Mouse (Mus musculus) lung, postnatal 25 days (tissue): ENCODE results near the gene 1700018B08Rik.

ENCODE experiments used
- DNase-seq: peaks from one replicate; pipeline ENCODE4 v3.0.0; 2022; ENCODE audit warnings: low spot score

The 1700018B08Rik gene

DNA sequence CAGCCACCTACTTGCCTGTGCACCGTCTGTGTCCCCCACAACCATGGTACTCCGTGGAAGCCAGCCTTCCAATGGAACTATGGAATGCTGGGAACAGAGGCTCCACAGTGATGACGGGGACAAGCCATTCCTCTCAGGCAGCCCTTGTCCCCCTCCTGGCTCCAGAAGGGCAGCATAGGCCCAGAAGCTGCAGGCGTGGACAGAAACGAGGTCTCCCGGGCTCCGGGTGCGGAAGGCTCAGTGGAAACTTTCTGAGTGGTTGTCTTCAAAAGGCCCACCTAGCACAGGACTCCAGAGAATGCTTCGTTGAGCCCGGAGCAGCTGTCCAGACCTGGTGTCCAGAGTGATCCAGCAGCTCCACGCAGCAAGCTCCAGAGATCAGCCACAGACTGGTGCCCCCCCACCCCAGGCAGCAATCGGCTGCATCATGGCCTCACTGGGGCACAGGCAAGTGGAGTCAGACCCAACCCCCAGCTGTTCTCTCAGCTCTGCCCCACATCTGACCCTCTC, at the start of gene 1700018B08Rik:
1700018B08Rik (minus strand) TSS at position 45 of the 510 bp plus-strand sequence.
- no peak for DNase-seq

DNA sequence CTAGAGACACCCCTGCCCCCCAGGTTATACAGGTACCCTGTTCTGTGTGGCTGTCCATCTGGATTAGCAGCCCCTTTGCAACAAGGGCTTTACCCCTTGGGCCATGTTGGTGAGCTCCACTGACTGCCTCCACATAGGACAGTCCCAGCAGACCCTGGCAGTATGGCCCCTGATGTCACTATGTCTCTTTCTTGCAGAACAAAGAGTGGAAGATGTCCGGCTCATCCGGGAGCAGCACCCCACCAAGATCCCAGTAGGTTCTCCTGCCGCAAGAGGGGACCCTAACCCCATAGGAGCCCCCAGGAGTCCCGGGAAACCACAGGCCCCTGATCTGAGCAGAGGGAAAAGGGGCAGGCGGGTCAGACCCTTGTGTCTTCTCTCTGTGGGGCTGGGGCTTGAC, 49.2 kb upstream of the 1700018B08Rik start:
- DNase-seq, result no peak

DNA sequence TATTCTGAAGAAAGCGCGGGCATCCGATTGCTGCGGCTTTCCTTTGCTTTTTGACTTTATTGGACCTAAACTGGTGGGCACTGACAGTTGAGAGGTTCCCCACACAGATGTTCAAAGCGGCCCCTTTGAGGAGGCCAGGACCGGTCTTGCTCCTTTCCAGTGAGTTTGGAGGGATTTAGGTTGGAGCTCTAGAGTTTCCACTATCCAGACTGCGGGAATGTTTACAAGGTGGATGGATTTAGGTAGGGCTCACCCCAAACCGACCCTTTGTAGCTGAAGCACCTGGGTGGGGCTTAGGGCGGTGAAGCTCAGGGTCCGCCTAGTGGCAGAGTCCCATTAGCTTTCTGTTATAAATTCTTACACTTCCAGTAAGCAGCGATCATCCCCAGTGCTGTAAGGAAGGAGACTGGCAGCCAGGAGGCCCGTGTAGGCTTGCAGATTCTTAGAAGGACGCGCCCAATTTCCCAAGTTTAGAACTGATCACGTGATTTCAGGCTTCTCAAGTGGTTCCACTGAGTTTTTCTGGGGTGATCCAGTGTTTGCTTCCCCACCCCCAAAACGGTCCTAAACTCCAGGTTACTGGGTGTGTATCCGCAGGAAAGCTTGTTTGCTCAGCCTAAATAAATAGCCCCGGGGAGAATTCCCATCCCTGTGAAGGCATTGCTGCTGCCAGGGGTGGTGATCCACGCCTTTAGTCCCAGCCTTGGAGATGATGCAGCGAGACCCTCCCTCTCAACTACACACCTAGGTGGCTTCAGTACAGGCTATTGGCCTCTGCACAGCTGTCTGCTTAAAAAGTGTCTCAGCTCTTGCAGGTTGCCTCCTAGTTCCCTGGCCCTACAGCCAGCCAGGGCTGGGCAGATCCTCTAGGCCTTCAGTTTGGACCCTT, 47.3 kb upstream of the 1700018B08Rik start:
- peak; percentile 61 for DNase-seq

DNA sequence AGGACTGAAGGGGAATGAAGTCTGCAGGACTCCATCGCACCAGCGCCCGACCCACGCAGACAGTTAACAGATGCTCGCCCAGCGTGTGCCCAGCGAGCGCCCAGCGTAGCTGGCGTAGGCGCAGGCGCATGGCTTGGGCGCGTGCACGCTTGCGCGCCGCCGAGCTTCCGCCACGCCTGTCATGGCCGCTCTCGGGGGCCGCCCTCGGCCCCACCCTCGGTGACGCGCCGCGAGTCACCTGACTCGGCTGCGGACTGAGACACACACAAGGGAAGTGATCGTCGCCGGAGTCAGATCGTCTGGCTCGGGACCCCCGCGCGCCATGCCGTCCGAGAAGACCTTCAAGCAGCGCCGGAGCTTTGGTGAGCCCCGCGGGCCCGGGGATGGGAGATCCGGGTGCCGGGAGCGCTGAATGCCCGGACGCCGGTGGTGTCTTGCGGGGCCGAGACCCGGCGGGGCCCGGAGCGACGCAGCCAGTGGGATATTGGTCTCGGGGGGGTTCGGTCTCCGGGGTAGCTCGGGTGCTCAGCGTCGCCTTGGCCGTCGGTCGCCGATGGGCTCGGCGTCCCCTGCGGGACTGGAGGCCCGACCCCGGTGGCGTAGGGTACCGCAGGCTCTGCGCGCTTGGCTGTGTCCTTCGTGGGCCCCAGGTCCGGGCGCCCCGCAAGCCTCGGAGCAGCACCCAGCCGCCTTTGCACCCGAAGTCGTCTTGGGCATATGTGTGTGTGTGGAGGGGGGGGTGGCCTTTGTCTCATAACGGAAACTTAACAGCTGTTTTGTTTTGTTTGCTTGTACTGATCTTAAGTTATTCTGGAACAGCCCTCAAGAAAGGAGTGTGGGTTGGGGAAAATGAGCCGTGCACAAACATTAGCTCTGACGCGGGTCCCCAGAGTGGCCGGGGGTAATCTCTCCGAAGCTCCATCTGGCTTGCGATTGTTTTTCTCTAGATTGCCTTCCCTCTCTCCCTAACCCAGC, 46.4 kb upstream of the 1700018B08Rik start, which contains the start of gene Map1lc3b:
Map1lc3b (plus strand) TSS at position 159 of the 975 bp plus-strand sequence.
- peak; percentile 94 for DNase-seq

DNA sequence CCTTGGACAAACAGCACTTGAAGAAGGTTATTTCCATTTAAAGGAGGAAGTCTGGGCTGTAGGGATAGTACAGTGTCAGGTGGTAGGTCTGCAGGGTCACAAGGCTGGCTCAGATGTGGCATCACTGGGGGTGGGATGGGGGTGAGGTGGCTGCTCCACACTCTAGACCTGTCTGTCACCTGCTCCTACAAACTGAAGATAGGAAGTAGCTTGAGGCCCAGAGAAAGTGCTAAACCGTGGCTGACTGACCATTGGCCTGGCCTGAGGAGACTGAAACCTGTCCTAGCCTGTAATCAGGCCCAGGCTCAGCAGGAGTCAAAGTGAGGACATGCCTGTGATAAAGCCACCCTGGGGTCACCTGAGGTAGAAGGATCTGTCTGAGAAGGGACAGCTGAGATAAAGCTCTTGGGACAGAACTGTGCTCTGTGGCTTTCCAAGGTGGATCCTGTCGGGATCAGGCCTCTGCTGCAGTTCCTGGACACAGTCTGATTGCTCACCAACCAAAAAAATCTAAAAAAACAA, 45.1 kb upstream of the 1700018B08Rik start:
- no peak for DNase-seq

DNA sequence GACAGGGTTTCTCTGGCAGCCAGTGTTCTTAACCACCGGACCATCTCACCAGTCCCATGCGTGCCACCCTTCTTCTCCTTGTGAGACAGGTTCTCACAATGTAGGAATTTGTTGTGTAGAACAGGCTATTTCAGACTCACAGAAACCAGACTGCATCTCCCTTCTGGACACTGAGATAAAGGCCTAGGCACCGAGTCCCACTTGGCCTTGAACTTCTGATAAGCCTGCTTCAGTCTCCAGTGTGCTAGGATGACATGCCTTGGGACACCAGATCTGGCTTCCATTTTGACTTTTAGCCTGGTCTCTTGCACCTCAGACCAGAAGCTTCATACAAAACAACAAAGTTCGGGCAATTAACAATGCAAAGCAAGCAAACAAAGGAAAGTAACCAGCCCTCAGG, 44.6 kb upstream of the 1700018B08Rik start:
- no peak for DNase-seq

DNA sequence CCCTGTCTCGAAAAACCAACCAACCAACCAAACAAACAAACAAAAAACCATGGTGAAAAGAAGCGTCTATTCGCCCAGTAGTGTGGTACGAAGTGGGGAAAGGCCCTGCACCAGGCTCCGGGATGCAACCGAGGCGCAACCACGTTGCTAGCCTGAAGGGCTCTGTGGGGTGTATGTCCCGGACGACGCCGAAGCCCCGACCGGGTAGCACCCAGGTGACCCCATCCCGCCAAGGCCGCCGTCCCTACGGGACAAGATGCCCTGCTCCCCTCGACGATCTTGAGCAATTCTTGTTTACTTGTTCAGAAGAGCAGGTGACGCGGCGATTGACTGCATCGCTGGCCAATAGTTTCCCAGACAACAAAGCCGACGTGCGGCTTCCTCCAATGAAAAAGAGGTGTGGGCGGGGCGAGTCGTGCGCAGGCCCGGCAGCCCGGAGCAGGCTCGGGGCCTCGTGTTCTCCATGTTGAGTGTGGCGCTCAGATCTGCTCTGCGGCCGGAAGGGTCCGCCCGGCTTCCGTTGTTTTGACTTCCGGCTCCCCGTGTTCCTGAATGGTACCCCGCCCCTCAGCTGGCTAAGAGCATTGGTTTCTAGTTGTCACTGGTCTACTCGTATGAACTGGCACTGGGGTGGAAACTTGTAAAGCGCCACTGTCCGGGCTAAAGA, 41.2 kb upstream of the 1700018B08Rik start:
- DNase-seq, result peak; percentile 100

DNA sequence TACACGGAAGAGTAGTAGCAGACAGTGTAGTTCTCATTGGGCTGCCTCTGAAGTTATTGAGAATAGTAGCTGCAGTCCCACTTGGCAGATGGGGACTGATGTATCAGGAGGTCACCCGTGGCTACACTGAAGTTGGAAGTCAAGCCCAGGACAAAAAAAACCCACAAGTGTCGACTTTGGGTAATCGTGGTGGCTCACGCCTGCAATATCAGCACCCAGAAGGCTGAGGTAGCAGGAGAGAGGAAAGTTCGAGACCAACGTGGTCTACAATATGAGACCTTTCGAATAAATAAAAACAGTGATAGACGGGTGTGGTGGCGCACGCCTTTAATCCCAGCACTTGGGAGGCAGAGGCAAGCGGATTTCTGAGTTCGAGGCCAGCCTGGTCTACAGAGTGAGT, 40.6 kb upstream of the 1700018B08Rik start:
- DNase-seq, result no peak

DNA sequence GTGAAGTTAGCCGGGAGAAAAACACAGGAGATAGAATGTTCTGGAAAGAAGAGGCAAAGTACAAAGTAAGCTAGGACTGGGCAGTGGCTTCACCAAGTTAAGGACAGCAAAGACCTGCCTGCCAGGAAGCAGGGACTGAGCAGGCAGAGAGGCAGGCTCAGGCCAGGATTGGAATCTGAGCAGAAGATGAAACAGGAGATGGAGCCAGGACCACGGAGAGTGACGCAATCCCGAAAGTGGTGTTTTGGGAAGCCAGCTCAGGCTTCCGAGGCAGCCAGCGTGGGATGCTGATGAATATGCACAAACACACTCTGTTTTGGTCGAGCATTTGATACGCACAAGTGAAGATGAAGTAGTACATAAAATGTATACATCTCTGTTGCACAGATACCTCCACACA, 39.5 kb upstream of the 1700018B08Rik start:
- DNase-seq, result no peak

DNA sequence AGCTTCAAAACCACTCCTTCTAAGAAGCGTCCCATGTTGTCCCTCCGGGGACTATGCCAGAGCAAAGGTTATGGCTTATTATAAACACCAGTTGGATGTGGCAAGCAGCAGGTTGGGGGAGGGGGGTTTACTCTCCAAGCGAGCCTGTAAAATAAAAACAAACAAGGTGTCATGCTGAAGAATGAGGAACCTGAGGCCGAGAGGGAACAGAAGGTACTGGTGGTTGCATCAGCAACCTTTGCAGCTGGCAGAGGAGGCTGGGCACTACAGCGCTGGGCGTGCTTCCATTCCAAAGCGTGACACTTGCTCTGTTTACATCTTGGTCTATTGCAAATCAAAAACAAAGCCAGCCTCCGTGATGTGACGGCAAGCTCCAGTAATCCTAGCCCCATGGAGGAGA, 36.3 kb upstream of the 1700018B08Rik start:
- peak; percentile 81 for DNase-seq

DNA sequence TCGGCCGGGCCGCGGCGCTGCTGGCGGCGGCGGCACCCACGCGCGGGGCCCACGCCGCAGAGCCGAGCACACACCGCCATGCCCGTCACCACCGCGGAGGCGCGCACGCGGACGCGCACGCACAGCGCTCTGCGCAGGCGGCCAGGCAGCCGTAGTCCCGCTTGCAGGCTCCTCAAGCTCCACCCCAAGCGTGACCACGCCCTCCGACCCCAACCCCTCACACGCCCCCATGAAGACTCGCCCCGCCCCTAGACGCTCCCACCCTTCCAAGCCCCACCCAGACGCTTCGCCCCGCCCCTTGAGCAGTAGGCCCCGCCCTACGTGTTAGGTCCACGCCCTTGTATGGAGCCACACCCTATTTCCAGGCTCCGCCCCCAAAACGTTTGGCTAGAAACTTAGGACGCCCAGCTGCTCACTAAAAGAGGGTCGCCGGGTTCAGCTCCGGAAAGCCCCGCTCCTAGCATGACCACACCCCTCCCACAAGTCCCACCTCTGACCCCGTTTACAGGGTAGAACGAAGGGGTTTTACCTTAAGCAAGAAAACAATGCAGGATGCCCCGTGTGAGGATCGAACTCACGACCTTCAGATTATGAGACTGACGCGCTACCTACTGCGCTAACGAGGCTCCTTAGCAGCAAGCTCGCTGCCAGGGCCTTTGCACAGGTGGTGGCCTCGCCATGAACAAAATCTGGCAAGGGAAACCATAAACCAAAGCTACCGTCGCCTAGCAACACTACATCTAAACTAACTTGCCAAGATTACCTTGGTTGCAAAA, 34.7 kb upstream of the 1700018B08Rik start, which contains the start of gene Fbxo31:
Fbxo31 (minus strand) TSS at position 131 of the 776 bp plus-strand sequence.
- DNase-seq, result peak; percentile 93

DNA sequence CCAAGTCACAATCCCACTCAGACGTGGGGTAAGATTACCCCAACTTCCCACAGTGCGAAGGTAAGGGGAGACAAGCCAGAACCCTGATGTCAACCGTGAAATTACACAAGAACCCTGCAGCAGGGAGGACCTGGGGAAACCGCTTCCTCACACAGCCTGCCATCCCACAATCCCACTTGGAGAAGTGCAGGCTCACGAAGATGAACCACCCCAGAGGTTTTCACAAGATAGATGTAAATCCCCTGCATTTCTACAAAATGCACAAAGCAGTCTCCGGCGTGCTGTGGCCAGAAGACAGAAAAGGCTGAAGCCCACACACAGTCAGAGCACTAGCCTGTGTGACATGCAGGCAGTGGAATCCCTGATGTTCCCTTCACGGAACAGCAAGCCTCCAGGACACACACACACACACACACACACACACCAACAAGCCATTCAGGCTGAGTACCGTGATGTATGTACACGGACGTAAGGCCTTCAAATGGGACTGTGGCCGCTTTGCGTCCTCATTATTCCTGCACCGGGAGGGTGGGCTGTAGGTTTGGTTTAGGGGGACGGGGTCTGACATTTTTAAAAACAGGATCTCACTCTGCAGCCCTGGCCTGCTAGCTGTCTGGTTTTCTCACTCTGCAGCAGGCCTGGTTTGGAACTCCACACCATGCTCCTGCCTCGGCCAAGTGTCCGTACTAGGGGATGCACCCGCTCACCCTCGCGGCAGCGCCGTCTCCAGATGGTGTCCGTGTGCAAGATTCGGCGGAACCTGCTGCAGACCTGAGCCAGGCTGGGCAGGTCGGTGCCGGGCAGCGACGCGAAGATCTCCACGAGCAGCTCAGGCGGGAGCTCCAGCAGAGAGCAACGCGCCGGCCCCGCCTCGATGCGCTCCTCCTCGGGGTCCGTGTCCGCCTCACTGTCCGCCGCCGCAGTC, 33.9 kb upstream of the 1700018B08Rik start:
- DNase-seq, result no peak

DNA sequence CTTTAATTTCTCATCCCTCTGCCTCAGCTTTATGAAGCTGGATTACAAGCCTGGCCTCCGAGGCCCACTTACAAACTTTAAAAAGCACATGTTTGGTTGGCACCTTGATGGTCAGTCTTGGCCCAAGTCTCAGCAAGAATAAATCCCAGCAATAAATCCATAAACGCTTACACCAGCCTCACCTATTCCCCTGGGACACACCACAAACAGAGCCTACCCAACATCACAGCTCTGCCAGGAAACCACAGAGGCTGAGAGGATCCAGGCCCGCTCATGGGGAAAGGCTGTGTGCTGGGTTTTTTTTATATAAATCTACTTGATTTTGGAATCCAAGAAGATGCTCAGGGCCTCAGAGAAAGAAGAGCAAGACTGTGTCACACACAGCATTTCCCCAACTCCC, 31.5 kb upstream of the 1700018B08Rik start:
- DNase-seq, result no peak

DNA sequence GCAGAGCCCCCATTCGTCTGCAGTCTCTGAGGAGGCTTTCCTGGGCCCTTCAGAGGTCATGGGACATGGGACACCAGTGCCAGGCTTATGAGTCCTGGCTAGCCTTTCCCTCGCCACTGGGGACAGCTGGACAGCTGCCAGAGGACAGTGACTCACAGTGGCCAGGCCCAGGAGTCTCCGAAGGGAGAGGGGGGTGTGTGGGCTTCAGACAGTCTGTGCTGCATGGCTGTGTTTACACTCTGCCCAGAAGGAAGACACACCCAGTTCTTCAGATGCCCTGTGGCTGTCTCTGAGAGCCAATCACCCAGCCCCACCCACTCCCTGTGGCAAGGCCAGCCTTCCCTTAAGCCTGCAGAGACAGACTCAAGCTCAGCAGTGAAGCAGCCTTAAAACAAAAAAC, 29.2 kb upstream of the 1700018B08Rik start:
- peak; percentile 84 for DNase-seq

DNA sequence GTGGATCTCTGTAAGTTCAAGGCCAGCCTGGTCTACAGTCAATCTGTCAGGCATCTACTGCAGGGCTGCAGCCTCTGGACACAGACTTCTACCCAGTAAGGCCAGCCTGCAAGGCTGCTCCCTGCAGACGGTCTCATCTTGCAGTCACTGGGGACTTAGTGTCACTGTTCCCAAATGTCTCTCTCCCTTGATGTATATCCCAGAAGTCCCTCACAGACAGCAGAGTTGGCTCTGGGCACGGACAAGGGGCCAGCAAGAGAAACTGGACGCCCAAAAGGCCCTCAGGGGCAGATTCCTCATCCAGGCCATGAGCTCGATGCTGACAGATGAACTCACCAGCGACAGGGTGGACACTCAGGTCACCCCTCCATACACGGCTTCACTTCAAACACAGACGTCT, 28.0 kb upstream of the 1700018B08Rik start:
- no peak for DNase-seq

DNA sequence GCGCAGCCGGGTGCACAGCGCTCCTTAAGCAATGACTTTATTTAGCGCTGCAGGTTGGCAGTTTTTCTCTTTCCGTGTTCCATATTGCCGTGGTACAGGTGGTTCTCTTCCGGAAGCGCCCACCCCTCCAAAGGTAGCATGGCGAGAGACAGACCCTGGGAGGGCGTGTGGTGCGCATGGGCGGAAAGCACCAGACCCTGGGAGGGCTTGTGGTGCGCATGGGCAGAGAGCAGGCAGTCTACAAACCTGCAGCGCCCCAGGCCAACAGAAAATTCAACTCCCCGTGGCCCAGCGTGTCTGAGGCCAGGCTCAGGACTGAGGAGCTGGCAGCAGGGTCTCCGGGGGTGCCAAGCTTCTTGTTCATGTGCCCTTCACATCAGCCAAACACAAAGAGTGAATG, 26.7 kb upstream of the 1700018B08Rik start:
- DNase-seq, result no peak

DNA sequence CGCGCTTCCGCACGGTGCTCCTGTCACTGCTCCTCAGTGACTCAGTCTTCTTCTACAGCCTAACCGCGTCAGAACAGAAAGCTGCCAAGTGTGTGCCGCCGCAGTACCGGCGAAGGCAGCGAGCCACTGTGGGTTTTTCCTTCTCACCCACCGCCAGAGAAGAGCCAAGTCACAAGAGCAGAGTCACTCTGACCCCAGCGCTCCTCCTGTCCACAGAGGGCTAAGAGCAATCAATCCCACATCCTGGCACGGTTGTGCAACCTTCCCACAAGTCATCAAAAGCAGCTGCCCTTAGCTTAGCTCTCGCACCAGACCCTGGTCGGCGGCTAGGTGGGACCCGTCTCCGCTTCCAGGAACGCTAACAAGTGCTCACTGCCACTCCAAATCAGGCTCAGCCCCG, 26.2 kb upstream of the 1700018B08Rik start:
- peak; percentile 81 for DNase-seq

DNA sequence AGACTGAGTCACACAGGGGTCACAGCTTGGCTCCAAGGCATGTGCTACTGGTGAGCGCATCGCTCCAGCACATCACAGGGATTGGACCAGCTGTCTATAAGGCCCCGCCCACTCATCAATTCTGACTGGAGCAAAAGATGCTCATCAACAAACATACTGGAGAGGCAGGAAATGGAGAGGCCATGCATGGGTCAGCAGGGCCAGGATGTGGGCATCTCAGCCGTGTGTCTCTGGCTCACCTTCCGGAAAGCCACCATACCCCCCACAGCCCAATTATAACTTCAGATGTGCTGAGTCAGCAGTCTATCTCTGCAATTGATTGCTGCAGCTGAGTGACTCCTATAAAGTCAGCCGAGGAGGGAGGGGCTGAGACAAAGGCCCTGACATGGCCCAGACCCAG, 24.2 kb upstream of the 1700018B08Rik start:
- no peak for DNase-seq

DNA sequence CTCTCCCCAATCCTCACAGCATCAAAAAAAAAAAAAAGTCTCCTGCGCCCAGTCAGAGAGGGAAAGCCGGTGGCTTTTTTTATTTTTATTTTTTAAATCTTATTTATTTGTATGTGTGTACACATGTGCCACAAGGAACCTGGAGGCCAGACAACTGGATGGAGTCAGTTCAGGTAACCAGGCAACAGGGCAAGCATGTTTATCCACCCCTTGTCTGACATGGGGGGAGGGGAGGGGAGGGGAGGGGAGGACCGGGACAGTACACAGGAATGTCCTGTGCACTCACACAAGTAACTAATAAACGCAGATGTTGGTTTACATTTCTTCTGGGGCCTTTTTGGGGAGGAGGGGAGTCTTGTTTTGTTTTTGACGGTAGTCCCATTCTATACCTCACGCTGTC, 19.6 kb upstream of the 1700018B08Rik start:
- no peak for DNase-seq

DNA sequence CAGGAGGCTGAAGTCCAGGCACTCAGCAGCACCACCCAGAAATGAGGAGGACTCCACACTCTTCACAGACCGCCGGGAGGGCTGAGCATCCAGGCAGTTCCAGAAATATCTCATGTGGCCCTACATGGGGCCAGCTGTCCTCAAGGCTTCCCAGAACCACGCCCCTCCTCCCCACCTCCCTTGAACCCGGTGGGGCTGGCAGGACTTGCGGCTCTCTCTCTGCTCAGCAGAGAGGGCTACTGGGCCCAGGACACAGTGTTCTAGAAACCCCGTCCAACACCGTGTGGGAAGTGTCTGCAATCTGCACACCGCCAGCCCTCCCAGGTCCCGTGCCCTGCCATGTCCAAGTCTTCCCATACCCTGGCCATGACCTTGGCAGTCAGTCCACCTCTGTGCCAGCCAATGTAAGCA, 18.8 kb upstream of the 1700018B08Rik start:
- DNase-seq, result peak; percentile 88
